Mouse (Mus musculus) layer of hippocampus, adult 11-12 months (tissue): ENCODE results near the gene Palld.

Source experiments
- DNase-seq: peaks from one replicate; pipeline ENCODE4 v3.0.0; 2022; ENCODE audit warnings: low spot score

Gene Palld

DNA sequence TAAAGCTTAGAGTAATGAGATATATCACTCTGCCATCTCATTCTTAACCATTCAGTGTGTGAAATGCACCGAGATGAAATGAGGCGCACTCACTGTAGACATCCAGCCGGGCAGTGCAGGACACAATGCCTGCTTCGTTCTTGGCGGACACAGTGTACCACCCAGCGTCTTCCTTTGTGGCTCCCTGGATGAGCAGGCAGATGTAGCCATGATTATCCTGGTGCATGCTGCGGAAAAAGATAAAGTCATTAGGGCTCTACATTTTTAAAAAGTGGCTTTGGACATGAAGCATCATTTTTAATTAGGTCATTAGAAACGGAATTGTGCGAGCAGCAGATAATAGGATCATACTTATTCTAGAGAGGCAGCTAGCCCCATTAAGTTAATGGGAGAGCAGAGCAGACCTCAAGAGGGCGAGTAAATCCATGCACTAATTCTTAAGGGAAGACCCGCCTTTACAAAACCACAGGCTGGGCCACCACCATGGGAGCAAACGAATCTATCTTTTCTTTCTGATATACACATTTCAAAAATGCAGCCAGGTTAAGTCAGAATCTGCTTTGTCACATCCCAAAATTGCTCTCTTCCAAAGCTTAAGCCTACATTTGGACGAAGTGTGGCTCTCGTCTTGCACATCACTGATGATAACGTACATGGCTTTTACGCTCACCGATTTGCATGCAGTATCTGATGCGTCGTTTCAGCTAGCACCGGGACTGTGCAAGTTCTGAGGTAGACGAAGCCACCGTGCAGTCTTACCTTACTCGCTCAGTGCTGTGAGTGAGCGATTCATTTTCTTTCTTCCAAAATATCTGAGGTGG is 387.2 kb downstream of the Palld start:
- DNase-seq, result no peak

DNA sequence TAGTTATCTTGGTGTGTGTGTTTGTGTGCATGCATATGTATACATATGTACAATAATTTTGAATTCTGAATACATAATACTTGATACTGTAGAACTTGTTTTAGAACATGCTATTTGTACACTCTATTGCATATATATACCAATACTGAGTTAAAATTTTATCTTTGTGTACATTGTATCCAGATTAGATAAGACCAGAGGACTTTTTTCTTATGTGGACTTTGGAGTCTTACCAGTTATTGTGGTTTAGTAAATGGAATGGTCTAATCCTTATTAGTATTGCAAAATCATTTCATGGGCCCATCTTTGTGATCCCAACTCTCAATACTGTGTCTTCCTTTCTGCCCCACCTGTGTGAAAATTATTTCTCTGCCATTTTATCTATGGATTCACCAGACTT is 400.2 kb downstream of the Palld start:
- no peak for DNase-seq

DNA sequence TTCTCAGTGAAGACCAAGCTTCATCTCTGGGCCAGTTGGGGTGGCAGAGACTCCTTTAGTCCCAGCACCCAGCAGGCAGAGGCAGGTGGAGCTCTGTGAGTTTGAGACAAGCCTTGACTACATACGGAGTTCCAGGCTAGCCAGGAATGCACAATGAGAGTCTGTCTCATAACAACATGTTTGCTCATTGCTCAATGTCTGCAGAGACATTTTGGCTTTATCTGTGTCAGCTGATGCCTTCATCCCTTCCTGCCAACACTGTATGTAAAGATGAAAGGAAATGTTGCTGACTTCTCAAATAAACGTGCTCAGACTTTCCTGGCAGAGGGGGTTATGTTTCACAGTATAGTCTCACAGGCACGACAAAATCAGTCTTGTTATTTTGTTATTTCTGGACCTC is 401.6 kb downstream of the Palld start:
- DNase-seq, result no peak

GRCm38 (mm10) chr8:61499035-61499434 is 403.5 kb downstream of the Palld start:
- DNase-seq, result peak; percentile 25

DNA sequence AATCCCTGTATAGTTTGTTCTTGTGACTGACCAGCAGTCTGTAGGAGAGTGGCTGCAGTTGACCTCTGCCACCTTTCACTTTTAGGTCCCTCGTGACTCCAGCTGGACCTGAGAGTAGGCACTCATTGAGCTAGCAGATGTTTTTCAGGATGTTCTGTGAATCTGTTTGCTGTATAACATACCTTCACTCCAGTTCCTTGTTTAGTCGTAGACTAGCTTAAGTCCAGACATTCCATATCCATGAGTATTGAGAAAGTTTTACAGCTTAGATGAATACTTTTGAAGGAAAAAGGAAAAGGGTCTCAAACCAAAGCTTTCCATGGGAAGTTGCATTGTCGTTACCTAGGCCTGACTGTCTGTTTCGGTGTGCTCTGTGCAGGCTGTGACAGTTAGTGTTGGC is 405.4 kb downstream of the Palld start:
- no peak for DNase-seq

DNA sequence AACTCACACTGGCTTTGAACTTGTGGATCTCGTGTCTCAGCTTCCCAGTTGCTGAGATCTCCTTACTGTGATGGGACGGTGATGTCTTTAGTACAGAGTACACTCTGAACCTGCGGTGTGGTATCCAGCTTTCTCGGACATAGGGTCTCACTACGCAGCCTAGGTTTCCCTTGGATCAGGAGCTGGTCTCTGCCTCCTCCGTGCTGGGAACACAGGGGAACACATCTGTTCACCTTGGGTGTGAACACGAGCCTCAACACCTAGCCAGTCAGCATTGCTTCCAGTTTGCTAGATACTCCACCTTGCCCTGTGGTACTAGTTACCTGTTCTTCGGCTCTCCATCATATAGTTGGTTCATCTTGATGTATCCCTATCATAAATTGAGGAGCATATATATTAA is 413.9 kb downstream of the Palld start:
- no peak for DNase-seq

DNA sequence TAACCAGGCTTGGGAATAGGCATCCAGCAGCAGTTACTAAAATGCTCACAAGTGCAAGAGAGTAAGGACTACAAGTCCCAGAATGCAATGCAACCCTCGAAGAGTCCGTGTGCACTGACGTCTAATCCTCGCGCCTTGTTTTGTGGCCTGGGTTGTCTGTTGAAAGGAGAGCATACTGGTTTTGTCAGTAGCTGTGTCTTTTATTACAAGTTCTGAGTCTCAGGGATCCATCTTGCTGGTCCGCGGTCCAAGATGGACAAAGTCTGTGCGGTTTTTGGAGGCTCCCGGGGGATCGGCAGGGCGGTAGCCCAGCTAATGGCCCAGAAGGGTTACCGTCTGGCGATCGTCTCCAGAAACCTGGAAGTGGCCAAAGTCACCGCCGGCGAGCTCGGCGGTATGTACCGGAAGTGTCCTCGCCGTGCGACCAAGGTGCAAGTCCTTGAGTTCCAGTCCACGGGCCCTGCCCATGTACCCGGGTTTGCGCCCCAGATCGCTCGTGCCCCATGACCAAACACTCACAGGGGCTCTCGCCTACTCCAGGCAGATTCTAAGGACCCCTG is 414.8 kb downstream of the Palld start, which contains the start of gene Cbr4:
Gene Cbr4, plus strand, starts transcription at position 138 of the 560 bp plus-strand sequence.
- peak; percentile 92 for DNase-seq

DNA sequence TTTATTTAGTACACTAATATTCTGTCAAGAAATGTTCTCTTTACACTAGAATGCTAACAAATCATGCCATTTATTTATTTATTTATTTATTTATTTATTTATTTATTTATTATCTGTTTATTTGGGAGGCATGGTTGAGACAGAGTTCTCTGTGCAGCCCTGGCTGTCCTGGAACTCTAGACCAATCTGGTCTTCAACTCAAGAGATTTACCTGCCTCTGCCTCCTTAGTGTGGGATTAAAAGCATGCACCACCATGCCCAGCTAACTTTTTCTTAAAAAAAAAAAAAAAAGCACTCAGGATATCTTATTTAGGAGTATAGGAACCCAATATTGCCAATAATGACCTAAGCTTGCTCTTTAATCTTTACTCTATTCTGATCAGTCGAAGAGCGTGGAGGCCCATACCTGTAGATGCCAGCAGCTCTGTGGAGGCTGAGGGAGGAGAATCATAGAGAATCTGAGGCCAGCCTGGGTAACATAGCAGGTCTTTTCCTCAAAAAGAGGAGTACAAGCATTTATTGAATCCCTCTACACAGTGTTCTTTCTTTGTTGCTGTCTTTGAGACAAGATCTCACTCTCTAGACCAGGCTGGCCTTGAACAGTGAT is 415.5 kb downstream of the Palld start:
- no peak for DNase-seq

- no peak for DNase-seq
Measured at GRCm38 (mm10) chr8:61480260-61480967, 422.1 kb downstream of the Palld start.

GRCm38 (mm10) chr8:61479506-61480214 is 422.8 kb downstream of the Palld start:
- peak; percentile 66 for DNase-seq

GRCm38 (mm10) chr8:61478793-61479192 is 423.7 kb downstream of the Palld start:
- DNase-seq, result no peak

- DNase-seq, result no peak
Measured at GRCm38 (mm10) chr8:61478150-61478549, 424.3 kb downstream of the Palld start.

- DNase-seq, result no peak
Measured at GRCm38 (mm10) chr8:61476160-61476559, 426.3 kb downstream of the Palld start.

GRCm38 (mm10) chr8:61475251-61475673 is 427.2 kb downstream of the Palld start:
- DNase-seq, result no peak

GRCm38 (mm10) chr8:61470213-61470612 is 432.3 kb downstream of the Palld start:
- no peak for DNase-seq

GRCm38 (mm10) chr8:61467553-61467815 is 435.0 kb downstream of the Palld start:
- no peak for DNase-seq

GRCm38 (mm10) chr8:61466696-61467552 is 435.6 kb downstream of the Palld start:
- DNase-seq, result no peak

DNA sequence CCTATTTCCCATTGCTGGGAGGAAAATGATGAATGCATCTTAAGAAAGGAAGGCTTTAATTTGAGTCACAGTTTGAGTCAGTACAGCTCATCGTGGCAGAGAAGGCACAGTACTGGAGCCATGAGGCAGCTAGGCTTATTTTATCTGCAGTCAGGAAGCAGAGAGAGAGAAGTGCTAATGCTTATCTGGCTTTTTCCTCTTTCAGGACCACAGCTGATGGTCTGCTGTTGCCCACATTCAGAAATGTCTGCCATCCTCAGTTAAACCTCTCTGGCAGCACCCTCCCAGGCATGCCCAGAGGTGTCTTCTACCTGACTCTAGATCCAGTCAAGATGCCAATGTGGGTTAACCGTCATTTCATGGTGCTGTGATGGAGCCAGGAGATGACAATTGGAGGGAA is 438.1 kb downstream of the Palld start:
- no peak for DNase-seq

- DNase-seq, result no peak
Measured at GRCm38 (mm10) chr8:61462221-61462620, 440.3 kb downstream of the Palld start.
